Mouse (Mus musculus): ENCODE results near the gene Kctd21.
A peak's percentile ranks its signal among the peaks of the same experiment; 100 is the strongest.

Kctd21 gene

DNA sequence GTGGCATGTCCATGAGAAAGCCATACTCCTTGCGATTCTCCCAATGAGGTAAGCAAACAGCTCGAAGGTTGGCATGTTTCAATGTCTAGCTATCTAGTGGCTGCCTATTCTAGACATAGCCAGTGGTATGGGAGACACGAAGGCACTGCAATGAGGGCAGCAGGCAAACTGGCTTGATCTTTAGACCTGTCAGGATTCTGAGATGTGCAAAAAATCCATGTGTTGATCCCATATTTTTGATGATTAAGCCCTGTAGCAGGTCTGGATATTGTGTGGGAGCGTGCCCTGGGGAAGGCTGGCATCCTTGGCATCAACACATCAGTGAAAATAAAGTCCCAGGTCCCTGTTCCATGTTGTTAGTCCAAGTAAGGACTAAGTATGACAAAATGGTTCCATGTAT is 56.4 kb downstream of the Kctd21 start:
- DNase-seq = peak; percentile 69

DNA sequence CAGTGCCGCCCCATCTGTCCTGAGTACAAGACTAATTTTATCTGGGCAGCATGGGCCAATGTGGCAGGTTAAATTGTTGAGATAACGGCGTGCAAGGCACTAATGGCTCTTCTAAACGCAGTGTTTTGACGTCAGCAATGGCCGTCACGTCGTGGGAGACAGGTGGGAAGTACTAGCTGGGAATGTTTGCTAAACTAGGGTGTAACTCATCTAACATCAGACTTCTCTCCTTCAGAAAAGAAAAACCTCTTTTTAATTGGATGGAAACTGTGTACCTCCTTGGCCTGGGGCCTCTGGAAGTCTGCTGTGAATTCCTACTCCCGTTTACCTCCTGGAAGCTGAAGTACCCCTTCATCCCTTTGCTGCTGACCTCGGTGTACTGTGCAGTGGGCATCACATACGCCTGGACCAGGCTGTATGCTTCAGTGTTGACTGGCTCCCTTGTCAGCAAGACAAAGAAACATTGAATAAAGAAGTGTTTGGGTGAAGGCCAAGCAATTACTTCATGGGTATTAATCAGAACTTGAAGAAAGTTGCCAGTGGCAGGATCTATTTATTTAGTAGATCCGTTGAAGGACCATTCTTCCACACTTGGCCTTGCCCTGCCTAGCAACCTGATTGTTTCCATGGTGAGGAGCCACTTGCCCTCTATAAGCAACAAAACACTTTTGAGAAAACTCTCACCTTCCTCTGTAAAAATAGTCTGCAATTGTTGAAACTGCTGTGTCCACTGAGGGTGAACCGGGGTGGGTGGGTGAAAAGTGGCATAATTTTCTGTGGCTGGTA is 59.4 kb downstream of the Kctd21 start:
- peak; percentile 95 for DNase-seq

- DNase-seq = peak; percentile 94
Observed at GRCm38 (mm10) chr7:97392079-97392445, 59.9 kb downstream of the Kctd21 start.

DNA sequence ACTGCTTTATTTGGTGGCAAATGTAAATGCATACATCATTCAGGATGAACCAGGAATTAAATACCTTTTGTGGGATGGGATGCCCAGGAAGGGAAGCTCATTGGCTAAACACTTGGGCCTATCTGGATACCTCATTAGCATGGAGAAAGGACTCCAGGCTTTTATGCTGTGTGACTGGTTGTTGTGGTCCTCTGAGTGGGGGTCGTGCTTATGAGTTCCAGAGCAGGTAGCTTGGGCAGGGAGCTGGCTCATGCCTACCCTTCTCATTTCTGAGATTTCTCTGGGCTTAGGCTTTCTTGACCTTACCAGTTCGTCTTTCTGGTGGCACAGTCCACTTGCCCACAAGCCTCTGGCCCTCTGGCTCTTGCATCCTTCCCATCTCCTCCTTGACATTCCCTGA is 62.2 kb downstream of the Kctd21 start:
- peak; percentile 87 for DNase-seq

GRCm38 (mm10) chr7:97398943-97399342 is 66.8 kb downstream of the Kctd21 start:
- no peak for DNase-seq
